Mouse (Mus musculus) liver, postnatal 0 days (tissue): Measurements from ENCODE around the gene Oas3.

ENCODE experiments used
- CTCF ChIP-seq: sonication (generic); IDR thresholded peaks from 2 replicates; pipeline ENCODE4 v1.5.1; 2016; ENCODE audit warnings: antibody characterized with exemption, low read depth
- EP300 ChIP-seq: IDR thresholded peaks from 2 replicates; pipeline ENCODE4 v1.6.1; 2016; ENCODE audit warnings: antibody characterized with exemption, low read depth, mild to moderate bottlenecking

DNA sequence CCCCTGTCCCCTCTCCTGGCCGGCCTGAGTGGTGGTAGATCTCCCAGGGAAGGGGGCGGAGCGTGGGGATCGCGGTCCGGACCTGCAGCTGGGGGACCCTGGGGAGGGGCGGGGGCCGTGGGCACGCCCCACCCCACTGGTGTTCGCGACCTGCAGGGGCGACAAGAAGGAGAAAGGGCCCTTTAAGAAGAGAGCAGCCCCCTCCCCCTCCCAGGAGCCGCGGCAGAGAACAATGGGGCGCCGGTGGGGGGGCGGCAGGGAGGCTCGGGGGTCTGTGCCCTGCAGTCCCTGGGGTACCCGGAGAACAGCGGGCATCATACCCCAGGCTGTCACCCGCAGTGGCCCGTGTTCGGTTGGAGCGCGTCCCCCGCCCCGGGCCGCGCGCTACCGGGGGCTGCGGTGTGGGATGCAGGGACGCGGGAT is 66.6 kb downstream of the Oas3 start:
- no peak for TF ChIP-seq CTCF
- TF ChIP-seq EP300, result no peak
